Mouse (Mus musculus) erythroblast, embryonic 14.5 days (primary cell): ENCODE data around the gene Tssk4.

ENCODE experiments used
- GATA1 ChIP-seq: IDR thresholded peaks from 2 replicates; pipeline ENCODE4 v1.6.1; 2012; ENCODE audit warnings: low read length, inconsistent platforms, mixed read lengths
- TAL1 ChIP-seq: IDR thresholded peaks from 3 replicates; pipeline ENCODE4 v1.6.1; 2012; ENCODE audit warnings: low read length, inconsistent platforms, mixed read lengths

DNA sequence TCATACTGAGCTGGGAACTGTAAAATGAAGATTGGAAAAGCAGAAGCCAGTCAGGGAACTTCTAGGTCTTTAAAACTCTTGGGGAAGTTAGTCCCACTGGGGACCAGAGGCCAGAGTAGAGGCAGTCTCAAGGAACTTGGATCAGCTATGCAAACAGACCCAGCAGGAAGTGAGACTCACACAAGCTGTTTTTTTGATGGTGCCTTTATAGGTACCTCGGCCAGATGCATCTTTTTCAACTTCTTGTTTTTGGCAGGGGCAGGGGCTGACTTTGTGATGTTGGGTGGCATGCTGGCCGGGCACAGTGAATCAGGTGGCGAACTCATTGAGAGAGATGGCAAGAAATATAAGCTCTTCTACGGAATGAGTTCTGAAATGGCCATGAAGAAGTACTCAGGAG lies 27.6 kb downstream of the Tssk4 start:
- TF ChIP-seq GATA1 (no peak), TAL1 (no peak)
